Comparison of ENCODE assay signal across 22 mouse cellular contexts in genomic region chr15:97262251-97262650, GRCm38 (mm10). TPM values are rescaled to one million over a fixed set of nuclear protein-coding genes. Genes with fewer than 3 reads are reported as not detected.
A peak's percentile ranks its signal among the peaks of the same experiment; 100 is the strongest.
DNase-seq lines count a peak whose midpoint lies in the region; ATAC-seq and TF ChIP-seq lines count a peak whose summit lies in the region.
"Had no signal": no experiment of that assay in that cellular context is flagged by ENCODE, and none has a peak within 500 bp of the region (broad histone marks: within the 10 kb centered on the region; RNA-seq: fewer than 3 reads in every experiment).

No protein-coding gene starts in this region.

- no peak overlapping the region for H3K4me3 ChIP-seq in kidney, embryonic 16.5 days (ENCODE audit: low read length)
- H3K4me3 ChIP-seq in testis, adult 2 months (ENCODE audit: control insufficient read depth, low read depth, low read length), result no peak overlapping the region

- H3K27ac ChIP-seq in kidney, embryonic 16.5 days (ENCODE audit: low read length), result no peak overlapping the region
- peak overlapping the region; percentile 66 for H3K27ac ChIP-seq in testis, adult 2 months (ENCODE audit: control insufficient read depth, insufficient read depth, low read depth, low read length)

- no peak overlapping the region for H3K9ac ChIP-seq in kidney, embryonic 16.5 days (replicated peaks; ENCODE audit: low read length)

- peaks cover 30% of the 10 kb centered on the region for H3K4me1 ChIP-seq in kidney, embryonic 16.5 days (ENCODE audit: insufficient read depth, low read length)
- no peaks in the 10 kb centered on the region for H3K4me1 ChIP-seq in testis, adult 2 months (ENCODE audit: control insufficient read depth, insufficient read depth, low read length)

- H3K4me2 ChIP-seq in kidney, embryonic 16.5 days (replicated peaks; ENCODE audit: low read depth, low read length), result peak overlapping the region; percentile 7; the same call in 1 of the 2 replicates

- DNase-seq in kidney, adult 18-20 months, result no peak
- DNase-seq in testis, postnatal 10 days (ENCODE audit: low spot score), result no peak
- peak; percentile 93 for DNase-seq in A20 (ENCODE audit: low read depth, low spot score)
- DNase-seq: adrenal gland, adult 2 months; adrenal gland, adult 8-10 months; adrenal gland, postnatal 10 days; adrenal gland, postnatal 14 days; adrenal gland, postnatal 25 days; adrenal gland, postnatal 36 days; B cell, adult 2 months; cerebellum, adult 11 months; cerebellum, adult 11-12 months; cerebellum, adult 18-20 months; cerebellum, adult 2 months; cerebellum, adult 8-10 months had no signal

- no peak for TF ChIP-seq CTCF in testis, adult 2 months (IDR thresholded peaks at IDR 0.05; ENCODE audit: control insufficient read depth, insufficient read depth, insufficient replicate concordance, low read depth, low read length)

- 55% methylated on average over 9 of the region's 9 CpGs for WGBS in kidney, embryonic 16.5 days

- ATAC-seq in kidney, embryonic 16.5 days (ENCODE audit: low FRiP score, low TSS enrichment), result no peak
- ATAC-seq in CD4-positive, CD25-positive, alpha-beta regulatory T cell, adult 4 months, result no peak
- ATAC-seq: activated CD4-positive, CD25-positive, alpha-beta regulatory T cell, adult 4 months; Patski had no signal

- no peak for TF ChIP-seq POLR2A in testis, adult 2 months (IDR thresholded peaks at IDR 0.05; ENCODE audit: control insufficient read depth, low read depth, low read length)

- no peaks in the 10 kb centered on the region for H3K36me3 ChIP-seq in kidney, embryonic 16.5 days (ENCODE audit: insufficient read depth, low read length)
- no peaks in the 10 kb centered on the region for H3K36me3 ChIP-seq in testis, adult 2 months (ENCODE audit: control insufficient read depth, insufficient read depth, low read length)
- H3K36me3 ChIP-seq: G1E had no signal

- H3K27me3 ChIP-seq in kidney, embryonic 16.5 days (ENCODE audit: insufficient read depth, low read length), result no peaks in the 10 kb centered on the region
- H3K27me3 ChIP-seq in testis, adult 2 months (ENCODE audit: control insufficient read depth, insufficient read depth, low read length), result no peaks in the 10 kb centered on the region
- H3K27me3 ChIP-seq: CH12.LX, Patski had no signal

- no peaks in the 10 kb centered on the region for H3K9me3 ChIP-seq in kidney, embryonic 16.5 days (ENCODE audit: low read length)

RNA-seq across cellular contexts. Expression of gene Amigo2, which starts 15.2 kb away (rescaled TPM):
- polyA plus RNA-seq in kidney, embryonic 16.5 days (2015; fragmentation: Nextera tagmentation; extraction: Ambion mirVana), result 11.4 and 12.8 TPM in 2 replicates
- 0.84 and 1.3 TPM in 2 replicates for polyA plus RNA-seq in testis, adult 2 months (2012; rRNA removed)
- 1 to 10 TPM in 1 of 2 experiments, under 1 TPM in 1; 0.77 to 1.8 TPM for polyA plus RNA-seq in CD4-positive, CD25-positive, alpha-beta regulatory T cell, adult 4 months (2017; shearing (Covaris generic))
- polyA plus RNA-seq: G1E had no signal

RNA-seq across cellular contexts. Expression of gene Pced1b, which starts 15.3 kb away (rescaled TPM):
- polyA plus RNA-seq in kidney, embryonic 16.5 days (2015; fragmentation: Nextera tagmentation; extraction: Ambion mirVana), result 6.0 and 6.3 TPM in 2 replicates
- 8.3 and 10.3 TPM in 2 replicates for polyA plus RNA-seq in testis, adult 2 months (2012; rRNA removed)
- polyA plus RNA-seq in CD4-positive, CD25-positive, alpha-beta regulatory T cell, adult 4 months (2017; shearing (Covaris generic)), result 10 to 100 TPM; 58.0 to 62.0 TPM
